Mouse (Mus musculus) urinary bladder, adult 2 months (tissue): ENCODE measurements around the gene Rcvrn. TPM values are rescaled to one million over a fixed set of nuclear protein-coding genes. Genes with fewer than 3 reads are reported as not detected.

Experiments used
- DNase-seq: peaks from one replicate; pipeline ENCODE4 v3.0.0; 2022; ENCODE audit warnings: low spot score
- polyA plus RNA-seq: library from polyadenylated mRNA; depleted of rRNA; stranded (reverse); fragments of >200 nt; gene quantifications from 2 replicates; pipeline ENCODE4 v1.2.3, GENCODE M21; 2012; rRNA removed

Gene Rcvrn
- polyA plus RNA-seq: 0.06 and 0.18 TPM in 2 replicates

DNA sequence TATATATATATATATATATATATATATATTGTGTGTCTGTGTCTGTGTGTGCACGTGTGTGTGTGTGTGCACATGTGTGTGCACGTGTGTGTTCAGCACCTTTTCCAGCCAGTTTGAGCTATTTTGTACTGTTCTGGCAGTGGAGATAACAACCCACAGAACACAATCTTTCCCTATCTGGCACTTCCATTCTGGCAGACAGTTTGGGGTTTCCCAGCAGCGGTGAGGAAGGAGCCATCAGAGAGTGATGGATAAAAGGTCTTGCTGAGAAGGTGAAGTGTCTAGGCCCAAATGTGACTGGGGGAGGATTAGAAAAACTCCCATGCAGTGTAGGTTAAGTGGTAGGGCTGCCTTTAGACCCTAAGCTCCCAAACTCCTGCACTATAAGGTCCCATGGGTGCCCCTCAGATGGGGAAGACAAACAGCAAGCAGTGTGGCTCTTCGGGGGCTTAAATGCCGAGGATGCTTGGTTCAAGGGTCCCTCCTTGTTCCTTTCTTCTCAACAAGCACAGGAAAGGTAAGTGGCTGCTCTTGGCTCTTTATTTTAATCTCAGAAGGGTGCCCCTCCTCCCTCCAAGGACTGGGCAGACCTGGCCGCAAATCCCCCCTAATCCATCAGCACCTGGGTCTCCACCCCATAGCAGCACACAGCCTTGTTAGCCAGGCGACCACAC lies at the start of gene Rcvrn:
TSS of gene Rcvrn (plus strand) at position 624 of the 674 bp plus-strand sequence.
- no peak for DNase-seq

DNA sequence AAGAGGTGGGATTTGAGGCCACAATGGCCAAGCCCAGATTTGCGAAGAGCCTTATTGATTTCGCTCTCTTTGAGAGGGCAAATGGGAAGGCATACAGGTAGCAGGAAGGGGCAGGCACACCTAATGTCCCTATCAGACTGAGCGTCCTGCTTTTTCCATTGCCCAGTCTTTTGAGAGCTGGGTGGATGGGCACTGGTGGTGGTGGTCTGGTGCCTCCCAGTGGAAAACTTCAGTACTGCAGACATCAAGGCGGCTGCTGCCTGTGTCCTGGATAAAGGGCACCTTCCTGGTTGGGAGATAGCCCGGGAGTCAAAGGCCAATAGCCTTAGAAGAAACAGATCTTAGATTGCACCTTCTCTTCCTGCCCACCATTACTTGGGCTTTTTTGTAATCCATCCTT lies 47.4 kb upstream of the Rcvrn start:
- DNase-seq: peak; percentile 53

DNA sequence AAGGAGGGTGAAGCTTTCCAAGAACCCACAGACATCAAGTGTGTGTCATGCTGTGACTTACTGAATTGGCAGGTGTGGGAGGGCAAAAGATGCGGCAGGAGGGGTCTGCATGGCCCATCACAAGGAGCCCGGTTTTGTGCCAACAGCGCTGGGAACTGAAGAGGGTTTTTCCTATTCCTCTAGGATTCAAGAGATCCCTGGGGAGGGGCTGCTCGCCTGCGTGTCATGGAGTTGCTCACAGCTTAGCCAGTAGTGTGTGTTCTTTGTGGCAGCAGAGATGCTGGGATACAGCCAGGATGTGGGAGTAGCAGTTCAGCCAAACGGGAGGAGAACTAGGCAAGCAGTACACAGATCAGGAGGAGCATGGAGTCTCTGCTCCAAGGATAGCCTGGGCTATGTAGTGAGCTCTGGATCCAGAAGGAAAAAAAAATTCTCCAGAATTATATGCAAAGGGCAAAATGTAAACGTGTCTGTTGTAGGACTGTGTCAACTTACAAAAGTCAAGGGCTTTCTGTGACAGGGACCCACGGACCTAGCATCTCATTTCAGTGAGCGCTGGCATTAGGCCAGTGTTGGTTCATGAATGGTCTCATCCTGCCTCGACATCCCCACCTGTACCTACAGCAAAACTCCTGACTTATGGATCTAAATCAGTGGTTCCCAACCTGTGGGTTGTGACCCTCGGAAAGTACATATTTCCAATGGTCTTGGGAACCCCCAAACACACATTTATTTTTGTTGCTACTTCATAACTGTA lies 46.3 kb upstream of the Rcvrn start:
- no peak for DNase-seq

DNA sequence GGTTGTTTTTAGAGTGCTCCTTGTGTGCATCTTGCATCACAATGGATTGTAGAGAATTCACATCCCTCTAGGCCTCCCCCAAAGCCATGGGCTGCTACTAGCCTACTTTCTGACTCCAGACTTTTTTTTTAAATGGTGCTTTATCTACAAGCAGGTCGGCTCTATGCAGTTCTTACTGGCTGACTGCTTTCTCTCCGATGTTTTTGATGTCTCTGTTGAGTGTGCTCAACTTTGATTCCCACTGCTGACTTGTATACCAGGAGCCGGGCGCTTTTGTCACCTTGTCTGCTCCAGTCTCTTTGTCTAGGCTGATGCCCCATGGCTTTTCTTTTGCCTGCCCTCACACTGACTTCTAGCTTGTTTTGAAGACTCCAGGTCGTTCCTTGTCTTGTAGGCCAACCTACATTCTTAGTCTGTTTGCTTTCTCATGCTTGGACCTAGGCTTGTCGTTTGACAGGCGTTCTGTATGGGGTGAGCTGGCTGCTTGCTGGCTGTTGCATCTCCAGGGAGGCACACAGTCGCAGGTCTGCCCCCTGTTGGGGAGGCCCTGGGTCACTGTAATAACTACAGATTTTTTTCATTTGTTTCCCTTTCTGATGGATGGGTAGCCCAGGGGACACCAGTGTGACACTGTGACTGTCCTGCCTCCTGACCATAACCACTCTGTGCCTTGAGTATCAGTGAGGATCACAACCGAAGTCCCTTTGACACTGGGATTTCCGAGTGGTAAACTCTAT lies 45.0 kb upstream of the Rcvrn start:
- DNase-seq: no peak

DNA sequence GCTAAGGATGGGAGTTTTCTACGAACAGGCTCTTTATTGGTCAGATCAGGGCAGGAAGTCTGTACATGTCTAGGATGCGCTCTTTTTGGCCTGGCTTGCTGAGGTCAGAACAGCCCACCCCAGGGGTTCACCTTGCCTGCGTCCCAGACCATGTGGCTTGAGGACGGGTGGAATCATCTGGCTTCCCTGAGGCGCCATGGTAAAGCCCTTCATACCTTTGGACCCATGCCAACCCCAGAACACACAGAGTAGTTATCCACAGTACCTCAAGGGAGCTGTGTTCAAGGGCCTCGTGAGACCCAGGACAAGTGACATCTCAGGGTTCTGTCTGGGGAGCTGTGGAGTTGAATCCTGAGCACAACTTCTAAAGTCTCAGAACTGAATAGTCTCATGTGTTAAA lies 43.4 kb upstream of the Rcvrn start:
- DNase-seq: no peak

DNA sequence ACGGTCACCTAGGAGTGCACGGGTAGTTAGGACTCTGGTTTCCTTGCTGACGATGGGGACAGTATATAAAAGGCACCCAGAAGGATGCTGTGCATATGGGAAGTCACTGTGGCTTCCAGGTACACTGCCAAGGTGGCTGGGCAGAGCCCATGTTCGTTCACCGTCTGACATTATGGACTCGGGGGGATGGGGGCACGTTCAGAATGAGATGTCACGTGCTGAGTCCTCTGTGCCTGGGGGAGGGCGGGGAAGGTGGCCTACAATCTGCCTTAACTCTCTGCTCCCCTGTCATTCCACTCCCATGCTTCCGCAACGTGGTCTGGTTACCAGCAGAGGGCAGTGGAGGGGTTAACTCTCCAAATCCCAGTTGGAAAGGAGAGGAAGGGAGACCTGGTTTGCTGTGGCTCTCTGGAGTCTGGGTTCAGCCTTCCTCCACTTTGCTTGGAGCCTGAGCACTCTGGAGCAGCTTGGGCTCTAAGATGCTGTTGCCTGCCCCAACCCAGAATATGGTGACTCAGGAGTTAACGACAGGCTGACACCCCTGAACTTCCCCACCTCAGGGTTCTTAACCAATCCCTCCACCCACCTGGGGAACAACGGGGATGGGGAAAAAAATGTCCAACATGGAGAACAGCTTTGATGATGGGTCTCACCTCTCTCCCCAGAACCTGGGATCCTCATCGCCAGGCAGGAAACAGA lies 42.8 kb upstream of the Rcvrn start:
- no peak for DNase-seq

DNA sequence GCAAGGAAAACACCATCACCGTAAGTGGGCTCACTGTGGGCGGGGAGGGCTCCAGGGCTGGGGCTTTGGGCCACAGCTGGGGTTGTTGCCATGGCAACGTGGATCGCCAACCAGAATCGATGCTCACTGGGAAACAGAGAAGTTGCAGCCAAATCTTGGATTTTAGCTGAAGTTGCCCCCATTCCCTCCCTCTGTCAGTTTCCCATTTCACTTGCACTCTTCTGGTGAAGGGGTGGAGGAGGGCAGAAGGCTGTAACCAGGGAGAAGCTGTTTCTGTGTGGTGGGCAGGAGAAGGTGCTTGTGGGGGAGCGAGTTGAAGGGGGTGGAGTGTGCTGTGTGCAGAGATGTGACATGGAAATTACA lies 42.3 kb upstream of the Rcvrn start:
- DNase-seq: no peak

DNA sequence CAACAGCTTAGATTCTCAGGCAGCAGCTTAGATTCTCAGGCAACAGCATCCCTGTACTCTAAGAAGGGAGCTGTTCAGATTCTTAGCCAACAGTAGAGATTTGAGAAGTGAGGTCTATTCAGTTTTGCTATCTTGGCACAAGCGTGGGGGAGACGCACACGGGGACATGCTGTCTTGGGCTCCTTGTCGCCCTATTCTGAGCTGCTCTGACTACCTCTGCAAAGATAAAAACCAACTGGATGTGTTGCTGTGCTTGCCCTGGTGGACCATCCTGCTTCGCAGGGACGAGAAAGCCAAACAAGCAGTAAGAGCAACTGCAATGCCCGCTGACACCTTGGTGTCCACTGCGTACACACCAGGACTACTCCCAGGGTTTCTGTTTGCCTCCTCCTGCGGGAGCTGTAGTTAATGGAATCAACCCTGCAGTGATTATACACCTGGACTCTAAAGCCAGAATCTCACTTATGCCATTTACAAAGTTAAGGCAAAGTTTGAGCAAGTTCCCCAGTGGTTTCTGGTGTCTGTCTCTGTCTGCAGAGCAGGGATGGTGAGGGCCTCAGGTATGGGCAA lies 41.5 kb upstream of the Rcvrn start:
- DNase-seq: no peak

DNA sequence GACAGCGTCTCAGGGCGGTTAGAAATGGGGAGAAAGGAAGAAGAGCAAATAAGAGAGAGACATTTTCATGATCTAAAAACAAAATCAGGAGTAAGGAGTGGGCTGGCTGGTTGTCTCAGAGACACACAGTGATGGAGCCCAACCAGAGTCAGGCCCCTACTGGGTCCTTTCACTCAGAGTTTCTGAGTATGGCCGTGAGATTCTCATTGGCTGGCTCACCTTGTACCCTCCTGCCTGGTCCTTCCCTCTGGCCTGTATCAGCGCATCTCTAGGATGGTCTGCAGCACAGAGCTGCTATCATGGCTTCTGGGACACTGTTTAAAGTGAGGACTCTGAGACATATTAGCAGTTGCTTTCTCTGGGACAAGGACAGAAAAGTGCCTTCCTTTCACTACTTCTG lies 40.6 kb upstream of the Rcvrn start:
- DNase-seq: no peak

DNA sequence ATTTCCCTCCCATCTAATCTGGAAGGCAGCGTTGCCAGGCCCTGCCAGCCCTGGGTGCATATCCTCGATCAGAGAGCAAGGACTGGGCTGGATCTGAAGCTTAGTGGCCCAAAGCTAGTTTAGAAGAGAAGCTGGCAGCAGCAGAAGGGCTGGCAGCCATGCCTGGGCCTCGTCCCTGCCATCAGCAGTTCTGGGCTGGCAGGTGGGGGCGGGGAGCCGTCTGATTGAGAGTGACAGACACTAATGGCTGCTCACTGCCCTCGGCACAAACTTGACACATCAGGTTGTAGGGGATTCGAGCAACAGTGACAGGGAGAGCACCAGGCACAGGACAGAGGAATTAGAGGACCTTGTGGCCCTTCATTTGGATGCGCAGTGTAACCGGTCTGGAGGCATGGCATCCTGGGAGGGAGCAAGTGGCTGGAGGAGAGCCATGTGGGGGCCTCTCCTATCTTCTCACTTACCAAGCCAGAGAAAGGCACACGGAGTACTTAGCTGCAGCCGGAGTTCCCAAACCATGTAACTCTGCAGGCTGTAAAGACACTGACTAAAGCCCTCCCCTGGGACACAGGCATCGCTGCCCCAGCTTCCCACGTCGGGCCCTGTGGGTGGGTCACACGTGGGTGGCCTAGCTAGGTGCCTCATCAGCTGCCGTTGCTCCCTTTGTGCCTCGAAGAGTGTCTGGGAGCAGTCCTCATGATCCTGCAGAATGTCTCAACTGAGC lies 39.7 kb upstream of the Rcvrn start:
- DNase-seq: no peak

DNA sequence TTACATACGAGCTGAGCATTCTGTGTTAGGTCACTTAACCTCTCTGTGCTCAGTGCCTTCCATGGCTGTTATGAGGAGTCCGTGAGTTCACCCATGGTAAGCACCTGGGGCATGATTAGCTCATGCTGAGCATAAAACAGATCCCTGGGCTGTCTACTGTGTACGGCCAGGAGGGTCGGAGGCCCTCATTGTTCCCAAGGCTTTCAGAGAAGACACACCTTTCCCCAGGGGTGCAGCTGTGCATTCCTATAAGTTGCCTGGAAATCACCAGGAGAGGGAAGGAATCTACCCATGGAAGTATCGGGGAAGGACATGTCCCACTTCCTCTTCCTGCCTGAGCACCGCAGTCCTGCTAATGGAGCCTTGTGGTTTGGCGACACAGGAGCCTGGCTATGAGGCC lies 38.8 kb upstream of the Rcvrn start:
- DNase-seq: no peak

DNA sequence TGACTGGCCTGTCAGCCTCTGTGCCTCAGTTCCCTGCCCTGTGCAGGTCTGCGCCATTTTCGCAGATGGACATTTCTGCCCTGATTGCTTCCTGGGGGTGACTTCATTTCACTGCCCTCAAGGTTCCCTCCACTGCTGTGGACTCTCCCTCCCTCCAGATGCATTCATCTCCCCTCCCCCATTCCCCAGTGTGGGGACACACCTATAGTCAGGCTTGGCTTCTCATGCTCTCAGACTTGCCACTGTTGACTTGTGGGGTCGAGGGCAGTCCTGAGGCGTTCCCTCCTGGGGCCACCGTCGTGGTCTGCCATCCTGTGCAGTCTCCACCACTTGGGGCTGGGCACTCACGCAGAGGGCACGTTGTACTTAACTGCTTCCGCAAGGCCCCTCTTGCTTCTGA lies 38.3 kb upstream of the Rcvrn start:
- no peak for DNase-seq

DNA sequence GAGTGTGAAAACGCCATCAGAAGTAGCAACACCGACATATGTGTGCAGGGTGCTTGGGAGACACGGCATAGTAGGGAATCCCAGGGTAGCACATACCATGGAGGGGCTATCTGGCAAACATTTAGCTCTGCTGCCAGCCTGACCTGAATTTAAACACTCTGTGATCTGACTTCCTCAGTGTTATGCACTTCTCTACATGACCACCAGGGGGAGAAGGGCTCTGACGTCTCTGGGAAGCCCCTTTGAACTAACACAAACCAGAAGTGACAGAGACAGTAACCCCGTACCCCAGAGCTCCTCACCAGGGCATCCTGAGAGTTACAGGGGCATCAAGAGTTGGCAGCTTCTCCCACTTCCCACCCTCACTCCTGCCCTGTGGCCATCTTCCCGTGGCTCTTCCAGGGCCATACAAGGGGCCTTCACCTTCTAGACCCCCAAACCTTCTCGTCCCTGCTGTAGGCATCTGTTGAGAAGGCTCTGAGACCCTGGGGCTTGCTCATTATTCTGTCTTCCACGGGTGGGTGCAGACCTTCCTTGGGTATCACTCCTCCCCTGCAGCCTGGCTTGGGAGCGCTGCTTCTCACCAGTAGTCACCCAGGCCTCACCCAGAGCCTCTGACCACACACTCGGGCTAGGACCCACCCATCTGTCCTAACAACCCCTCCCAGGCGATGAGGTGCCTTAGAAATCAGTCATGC lies 37.3 kb upstream of the Rcvrn start:
- DNase-seq: no peak

DNA sequence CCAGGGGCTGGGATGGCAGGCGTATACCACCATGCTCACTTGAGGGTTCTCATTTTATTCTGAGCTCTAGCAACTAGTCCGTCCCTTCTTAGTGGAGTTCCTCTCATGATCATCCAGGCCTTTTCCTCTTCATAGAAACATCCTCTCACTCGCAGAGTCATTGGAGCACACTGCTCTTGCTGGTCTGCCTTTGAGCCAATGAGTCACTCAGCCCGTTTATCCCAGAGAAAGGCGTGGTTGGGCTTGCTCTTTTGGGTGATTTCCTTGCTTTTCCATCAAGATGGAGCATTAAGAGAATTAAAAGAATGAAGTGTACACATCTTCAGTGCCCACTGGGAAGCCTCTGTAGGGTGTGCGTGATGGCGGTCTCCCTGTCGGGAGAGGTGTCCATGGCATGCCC lies 33.7 kb upstream of the Rcvrn start:
- no peak for DNase-seq

DNA sequence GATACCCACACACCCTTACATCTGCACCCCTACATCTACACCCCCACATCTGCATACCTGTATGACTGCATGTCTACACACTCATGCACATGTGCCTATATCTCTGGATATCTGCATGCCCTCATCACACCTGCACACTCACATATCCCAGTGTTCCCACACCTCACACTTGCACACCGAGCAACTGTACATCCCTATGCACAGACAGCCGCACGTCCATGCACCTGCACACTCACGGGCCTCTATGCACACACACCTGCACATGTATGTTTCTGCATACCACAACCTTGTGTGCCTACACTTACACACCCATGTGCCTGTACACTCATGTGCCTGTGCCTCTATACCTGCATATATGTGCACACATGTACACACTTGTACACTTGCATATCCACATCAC lies 31.7 kb upstream of the Rcvrn start:
- no peak for DNase-seq

DNA sequence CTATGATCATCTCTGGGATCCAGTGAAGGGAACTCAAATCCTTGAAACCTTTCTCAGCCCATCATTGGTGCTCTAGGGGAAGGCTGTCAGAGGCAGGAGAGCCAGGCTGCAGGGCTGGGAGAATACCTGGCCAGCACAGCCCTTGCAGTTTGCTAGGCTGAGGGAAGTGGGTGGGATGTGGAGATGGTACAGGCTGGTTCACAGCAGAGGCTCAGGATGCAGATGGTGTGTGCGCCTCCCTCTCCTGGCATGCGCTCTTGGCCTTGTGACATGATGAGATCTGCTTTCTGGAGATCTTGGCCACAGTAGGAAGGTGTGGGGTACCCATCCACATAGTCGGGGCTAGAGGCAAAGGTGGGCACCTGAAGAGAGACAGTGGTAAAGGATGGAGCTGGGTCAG lies 30.9 kb upstream of the Rcvrn start:
- no peak for DNase-seq

DNA sequence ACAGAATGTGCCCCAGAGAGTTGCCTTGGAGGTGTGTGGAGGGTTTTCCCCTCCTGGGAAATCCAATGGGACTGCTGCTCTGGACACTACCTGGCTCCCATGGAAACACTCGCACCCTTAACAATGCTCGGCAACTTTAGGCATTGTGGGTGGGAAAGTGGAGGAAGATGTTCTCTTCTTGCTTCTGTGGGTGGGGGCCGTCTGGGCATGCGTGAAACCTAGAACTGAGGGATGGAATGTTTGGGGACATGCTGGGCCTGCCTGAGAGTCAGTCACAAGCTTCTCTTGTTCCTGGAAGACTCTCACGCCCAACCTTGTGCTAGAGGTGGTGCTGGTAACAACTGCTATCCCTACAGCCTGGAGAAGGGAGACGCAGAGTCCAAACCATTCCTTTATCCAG lies 30.2 kb upstream of the Rcvrn start:
- DNase-seq: no peak

DNA sequence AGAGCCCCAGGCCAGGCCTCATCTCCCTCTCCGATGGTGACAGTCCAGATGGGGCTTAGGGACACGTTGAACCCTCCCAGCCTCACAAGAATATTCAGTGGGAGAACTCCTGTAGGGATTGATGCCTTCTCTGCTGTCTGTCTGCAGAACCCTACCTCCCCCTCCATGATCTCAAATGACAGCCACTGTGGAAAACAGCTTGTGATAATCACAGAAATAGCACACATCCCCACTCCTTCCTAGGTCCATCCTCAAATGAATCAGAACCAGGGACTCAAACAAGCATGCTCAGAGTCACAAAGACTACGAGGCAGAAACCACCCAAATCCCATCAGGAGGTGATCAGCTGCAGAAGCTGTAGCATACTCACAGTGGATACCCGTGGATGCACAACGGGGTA lies 29.0 kb upstream of the Rcvrn start:
- no peak for DNase-seq

DNA sequence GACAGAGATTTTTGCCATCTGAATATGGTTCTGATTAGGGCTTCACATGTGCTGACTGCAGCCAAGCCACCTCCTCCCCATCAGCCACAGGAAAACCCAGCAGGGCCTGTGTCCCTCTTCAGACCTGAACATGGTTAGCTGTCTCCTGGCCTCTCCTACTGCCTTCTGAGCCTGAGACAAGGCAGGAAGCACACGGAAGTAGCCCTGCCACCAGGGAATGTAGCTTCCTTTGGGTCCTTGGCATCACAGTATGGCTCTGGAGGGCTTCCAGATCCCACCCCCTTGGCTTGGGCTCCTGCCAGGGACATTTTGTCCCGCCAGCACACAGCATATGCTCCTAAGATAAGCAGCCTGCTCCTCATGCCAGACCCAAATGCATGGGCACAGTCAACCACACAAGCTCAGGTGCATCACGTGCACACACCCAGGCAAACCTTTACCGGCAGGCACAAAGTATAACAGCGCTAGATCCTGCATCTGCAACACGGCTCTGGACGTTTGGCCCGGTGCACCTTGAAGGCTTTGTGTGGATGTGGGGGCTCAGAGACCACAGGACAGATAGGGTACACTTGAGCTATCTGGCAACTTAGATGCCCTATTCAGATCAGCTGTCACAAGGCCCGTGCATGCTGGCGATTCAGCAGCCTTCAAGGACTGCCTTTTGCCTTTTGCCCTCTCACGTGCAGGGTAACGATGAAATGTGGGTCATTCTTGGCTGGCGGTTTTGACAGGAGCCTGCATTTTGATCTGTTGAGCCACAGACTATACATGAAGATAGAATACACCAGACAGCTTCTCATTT lies 27.4 kb upstream of the Rcvrn start:
- no peak for DNase-seq

DNA sequence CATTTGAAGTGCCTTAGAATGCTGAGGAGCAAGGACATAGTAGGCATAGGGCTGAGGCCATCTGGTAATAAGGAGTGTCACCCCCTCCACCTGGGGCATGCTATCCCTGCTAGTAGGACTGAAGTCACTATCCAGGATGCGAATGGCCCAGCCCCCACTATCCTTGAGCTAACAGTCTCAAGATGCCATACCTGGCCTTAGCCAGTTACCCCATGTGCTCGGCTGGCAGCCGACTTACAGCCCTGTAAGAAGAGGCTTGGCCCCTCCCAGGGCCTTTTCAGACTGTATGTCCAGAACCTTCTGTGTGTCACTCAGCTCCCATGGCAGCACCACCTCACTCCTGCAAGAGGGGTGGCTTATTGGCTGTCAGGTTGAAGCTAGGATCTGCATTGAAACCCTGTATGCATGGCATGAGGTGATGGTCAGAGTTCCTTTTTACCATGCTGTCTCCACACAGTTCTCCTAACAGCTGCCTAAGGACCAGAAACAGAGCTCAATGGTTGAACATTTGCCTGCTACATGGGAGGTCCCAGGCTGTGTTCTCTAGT lies 26.6 kb upstream of the Rcvrn start:
- DNase-seq: no peak
